Mouse (Mus musculus) liver, embryonic 14.5 days (tissue): ENCODE results near the gene Dars.
A peak's percentile ranks its signal among the peaks of the same experiment; 100 is the strongest.

Experiments
- CTCF ChIP-seq: IDR thresholded peaks from 2 replicates; pipeline ENCODE4 v1.5.1; 2016; ENCODE audit warnings: antibody characterized with exemption, low read depth, control low read depth
- EP300 ChIP-seq: IDR thresholded peaks from 2 replicates; pipeline ENCODE4 v1.6.1; 2016; ENCODE audit warnings: antibody characterized with exemption, low read depth

- no peak for TF ChIP-seq CTCF
- peak; percentile 55; the same call in 1 of the 2 replicates for TF ChIP-seq EP300
These were observed 90.0 kb downstream of the Dars start for GRCm38 (mm10) chr1:128327165-128327564.
